Mouse (Mus musculus) intestine, embryonic 15.5 days (tissue): ENCODE results near the gene Tsc22d1. TPM values are rescaled to one million over a fixed set of nuclear protein-coding genes. Genes with fewer than 3 reads are reported as not detected.

Experiments used
- ATAC-seq: fragments of 200-750 bp; cut with Nextera tagmentation; 2 replicates; pipeline ENCODE4 v1.8.0; 2017; ENCODE audit warnings: moderate TSS enrichment, moderate library complexity
- H3K27ac ChIP-seq: fragments of 300-500 bp; sonication (generic); 2 replicates; pipeline ENCODE4 v1.5.1; 2015; ENCODE audit warnings: mild to moderate bottlenecking, inconsistent platforms
- H3K27me3 ChIP-seq: fragments of 300-500 bp; sonication (generic); replicated peaks from 2 replicates; pipeline ENCODE4 v1.6.1; 2015; ENCODE audit warnings: inconsistent platforms
- H3K36me3 ChIP-seq: fragments of 300-500 bp; sonication (generic); 2 replicates; pipeline ENCODE4 v1.6.1; 2015; ENCODE audit warnings: inconsistent platforms
- H3K4me1 ChIP-seq: fragments of 300-500 bp; sonication (generic); replicated peaks from 2 replicates; pipeline ENCODE4 v1.6.1; 2015; ENCODE audit warnings: inconsistent platforms
- H3K4me2 ChIP-seq: fragments of 300-500 bp; sonication (generic); replicated peaks from 2 replicates; pipeline ENCODE4 v1.6.1; 2015; ENCODE audit warnings: mild to moderate bottlenecking, inconsistent platforms
- H3K4me3 ChIP-seq: fragments of 300-500 bp; sonication (generic); replicated peaks from 2 replicates; pipeline ENCODE4 v1.5.1; 2015; ENCODE audit warnings: inconsistent platforms
- H3K9ac ChIP-seq: fragments of 300-500 bp; sonication (generic); 2 replicates; pipeline ENCODE4 v1.6.1; 2015; ENCODE audit warnings: inconsistent platforms
- H3K9me3 ChIP-seq: fragments of 300-500 bp; sonication (generic); 2 replicates; pipeline ENCODE4 v1.6.1; 2016; ENCODE audit warnings: inconsistent platforms
- WGBS: fragments of 180-500 bp; shearing (Covaris S2); methylation state at CpG from one replicate; pipeline ENCODE4 v1.1.7; 2015; 5-methylcytosine and 5-hydroxymethylcytosine counted together
- polyA plus RNA-seq: library from polyadenylated mRNA; unstranded; fragments of >200 nt; fragmentation: Nextera tagmentation; extraction: Ambion mirVana; gene quantifications from 2 replicates; pipeline ENCODE4 v1.2.1, GENCODE M21; 2015

The Tsc22d1 gene
- polyA plus RNA-seq = 386 and 396 TPM in 2 replicates

DNA sequence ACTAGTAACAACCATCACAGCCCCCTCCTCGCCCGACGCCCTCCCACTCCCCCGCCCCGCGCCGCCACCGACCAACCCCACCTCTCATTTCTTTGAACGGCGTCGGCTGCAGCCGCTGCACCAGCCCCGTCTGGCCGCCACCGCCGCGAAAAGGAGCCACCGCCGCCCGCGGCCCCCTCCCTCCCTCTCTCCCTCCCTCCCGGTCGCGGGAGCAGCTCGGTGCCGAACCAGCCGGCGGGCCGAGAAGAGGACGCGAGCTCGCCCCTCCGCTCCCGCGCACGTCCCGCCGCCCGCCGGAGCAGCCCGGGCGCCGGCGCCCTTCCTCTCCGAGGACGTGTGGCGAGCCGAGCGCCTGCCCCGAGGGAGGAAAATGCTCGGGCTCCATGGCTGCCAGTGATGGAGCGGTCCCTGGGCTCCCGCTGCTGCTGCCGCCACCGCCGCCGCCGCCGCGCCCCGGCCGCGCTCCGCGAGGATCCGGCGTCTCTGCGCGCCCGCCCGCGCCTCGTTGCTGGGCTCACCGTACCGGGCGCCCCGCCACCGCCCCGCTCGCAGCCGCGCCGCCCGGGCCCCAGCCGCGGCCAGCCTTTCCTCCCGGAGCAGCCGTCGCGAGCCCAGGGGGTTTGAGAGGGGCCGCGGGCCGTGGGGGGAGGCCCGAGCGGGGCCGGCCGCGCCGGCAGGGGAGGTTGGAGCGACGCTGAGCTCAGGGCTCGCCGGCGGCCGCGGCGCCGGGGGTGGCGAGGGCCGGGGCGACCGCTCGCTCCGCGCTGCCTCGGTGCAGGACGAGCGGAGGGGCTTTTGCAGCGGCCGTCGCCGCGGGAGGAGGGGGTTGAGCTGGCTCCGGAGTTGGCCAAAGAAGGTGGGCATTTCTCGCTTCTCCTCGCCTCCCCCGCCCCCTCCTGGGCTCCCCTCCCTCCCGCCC, at the start of gene Tsc22d1:
Gene Tsc22d1, plus strand, starts transcription at position 100 of the 919 bp plus-strand sequence.
- Histone ChIP-seq H3K36me3 (peaks cover 13% of the 10 kb centered on the region; the same call in 1 of the 2 replicates), H3K9ac (peak within 1 kb of the TSS; percentile 91), H3K4me2 (peak within 1 kb of the TSS; percentile 93), H3K27me3 (no peaks in the 10 kb centered on the region), H3K4me3 (peak within 1 kb of the TSS; percentile 95), H3K4me1 (peaks cover 32% of the 10 kb centered on the region), H3K9me3 (no peaks in the 10 kb centered on the region), H3K27ac (peak within 1 kb of the TSS; percentile 98)
- ATAC-seq = peak; percentile 31
- under 1% methylated on average over 92 of the region's 128 CpGs for WGBS

- H3K36me3 ChIP-seq = no peaks in the 10 kb centered on the region
- no peaks in the 10 kb centered on the region for H3K27me3 ChIP-seq
- no peak overlapping the region for H3K4me3 ChIP-seq
- H3K9ac ChIP-seq = no peak overlapping the region
- H3K4me1 ChIP-seq = no peaks in the 10 kb centered on the region
- no peaks in the 10 kb centered on the region for H3K9me3 ChIP-seq
- no peak overlapping the region for H3K4me2 ChIP-seq
- 94% methylated on average over 6 of the region's 6 CpGs for WGBS
- no peak for ATAC-seq
- no peak overlapping the region for H3K27ac ChIP-seq
These were observed 41.1 kb upstream of the Tsc22d1 start for GRCm38 (mm10) chr14:76373638-76374037.

DNA sequence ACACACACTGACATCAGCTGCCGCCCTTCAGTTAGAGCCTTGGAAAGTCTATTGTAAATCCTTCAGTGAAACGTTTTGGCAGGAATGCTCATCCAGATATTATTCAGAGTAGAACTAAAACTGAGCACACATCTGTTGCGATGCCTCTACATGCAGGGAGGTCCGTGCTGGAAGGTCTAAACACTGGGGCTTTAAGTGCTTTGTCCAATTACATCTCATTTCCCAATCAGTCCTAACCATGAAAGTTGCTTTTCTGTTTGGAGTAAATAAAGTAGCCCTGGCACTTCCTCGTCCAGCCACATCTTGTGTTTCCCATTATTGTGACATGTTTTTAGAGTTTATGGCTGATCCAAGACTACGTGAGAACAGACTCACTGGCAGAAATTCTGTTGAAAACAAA, 40.2 kb upstream of the Tsc22d1 start:
- H3K27ac ChIP-seq = no peak overlapping the region
- ATAC-seq = no peak
- 65% methylated on average over 6 of the region's 6 CpGs for WGBS

DNA sequence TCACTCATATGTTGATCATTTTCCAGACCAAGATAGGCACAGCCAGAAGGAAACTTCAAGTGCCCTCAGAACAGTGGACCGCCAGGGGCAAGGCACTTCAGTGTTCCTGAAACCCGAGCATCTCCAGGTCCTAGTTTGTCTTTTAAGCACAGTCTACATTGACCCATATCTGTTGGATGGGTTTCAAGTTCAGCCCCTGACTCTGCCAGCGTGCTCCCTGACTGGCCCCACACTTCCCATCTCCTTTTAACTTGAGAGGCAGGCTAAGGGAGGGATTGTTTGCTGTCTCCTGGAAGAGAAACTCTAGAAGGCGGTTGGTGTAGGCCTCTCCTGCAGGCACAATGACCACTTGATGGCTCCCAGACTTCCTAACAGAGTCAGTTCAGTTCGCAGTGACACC, 38.2 kb upstream of the Tsc22d1 start:
- Histone ChIP-seq H3K4me2 (no peak overlapping the region), H3K36me3 (no peaks in the 10 kb centered on the region), H3K27ac (no peak overlapping the region), H3K9me3 (no peaks in the 10 kb centered on the region), H3K4me3 (no peak overlapping the region), H3K27me3 (no peaks in the 10 kb centered on the region), H3K4me1 (no peaks in the 10 kb centered on the region), H3K9ac (no peak overlapping the region)
- WGBS = 66% methylated on average over 5 of the region's 5 CpGs
- ATAC-seq = no peak

More for the DNA sequence above, 40.2 kb upstream of the Tsc22d1 start:
- Histone ChIP-seq H3K4me1 (no peaks in the 10 kb centered on the region), H3K36me3 (no peaks in the 10 kb centered on the region), H3K27me3 (no peaks in the 10 kb centered on the region), H3K4me2 (no peak overlapping the region), H3K9me3 (no peaks in the 10 kb centered on the region), H3K9ac (no peak overlapping the region), H3K4me3 (no peak overlapping the region)

DNA sequence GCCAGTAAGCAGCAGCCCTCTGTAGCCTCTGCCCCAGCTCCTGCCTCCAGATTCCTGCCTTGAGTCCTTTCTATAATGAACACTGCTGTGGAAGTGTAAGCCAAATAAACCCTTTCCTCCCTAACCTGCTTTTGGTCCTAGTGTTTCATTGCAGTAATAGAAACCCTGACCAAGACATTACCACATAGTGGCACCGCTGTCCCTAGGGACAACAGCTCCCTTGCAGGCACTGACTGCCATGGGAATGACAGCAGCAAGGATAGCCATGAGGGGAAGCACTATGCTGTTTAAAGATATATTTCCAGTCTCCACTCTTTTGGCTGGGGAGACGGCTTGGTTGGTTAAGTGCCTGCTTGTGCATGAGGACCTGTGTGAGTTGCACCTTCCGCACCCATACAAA, 35.4 kb upstream of the Tsc22d1 start:
- 90% methylated on average over 3 of the region's 3 CpGs for WGBS
- H3K27me3 ChIP-seq = no peaks in the 10 kb centered on the region
- H3K27ac ChIP-seq = no peak overlapping the region
- H3K4me2 ChIP-seq = no peak overlapping the region
- H3K4me3 ChIP-seq = no peak overlapping the region
- H3K9ac ChIP-seq = no peak overlapping the region
- no peak for ATAC-seq
- H3K9me3 ChIP-seq = no peaks in the 10 kb centered on the region
- no peaks in the 10 kb centered on the region for H3K4me1 ChIP-seq
- no peaks in the 10 kb centered on the region for H3K36me3 ChIP-seq

- no peak overlapping the region for H3K27ac ChIP-seq
These were observed 26.7 kb upstream of the Tsc22d1 start for GRCm38 (mm10) chr14:76388025-76388424.

DNA sequence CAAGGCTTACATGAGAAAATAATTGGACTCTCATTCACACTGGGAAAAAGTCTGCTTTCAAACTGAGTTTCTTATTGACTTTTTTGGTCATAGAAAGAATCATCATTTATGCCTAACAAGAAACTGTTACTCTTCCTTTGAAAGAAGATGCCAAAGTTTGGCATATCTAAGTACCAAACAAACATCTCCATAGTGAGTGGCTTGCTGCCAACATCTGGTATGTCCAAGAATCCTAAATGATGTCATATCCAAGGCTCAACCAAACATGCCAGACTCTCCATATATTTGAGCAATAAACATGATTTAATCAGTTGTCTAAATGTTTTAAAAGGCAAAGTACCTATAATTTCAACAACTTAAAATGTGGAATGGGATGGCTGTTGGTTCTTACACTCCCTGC, 16.5 kb upstream of the Tsc22d1 start:
- H3K36me3 ChIP-seq = no peaks in the 10 kb centered on the region
- H3K4me2 ChIP-seq = no peak overlapping the region
- no peaks in the 10 kb centered on the region for H3K9me3 ChIP-seq
- no peak overlapping the region for H3K27ac ChIP-seq
- no peaks in the 10 kb centered on the region for H3K4me1 ChIP-seq
- no peak overlapping the region for H3K4me3 ChIP-seq
- no peak for ATAC-seq
- no peaks in the 10 kb centered on the region for H3K27me3 ChIP-seq
- no peak overlapping the region for H3K9ac ChIP-seq

More at GRCm38 (mm10) chr14:76388025-76388424, 26.7 kb upstream of the Tsc22d1 start:
- 78% methylated on average over 7 of the region's 7 CpGs for WGBS
- H3K4me2 ChIP-seq = no peak overlapping the region
- ATAC-seq = no peak
- H3K9ac ChIP-seq = no peak overlapping the region
- H3K9me3 ChIP-seq = no peaks in the 10 kb centered on the region
- H3K36me3 ChIP-seq = no peaks in the 10 kb centered on the region
- no peaks in the 10 kb centered on the region for H3K27me3 ChIP-seq
- no peaks in the 10 kb centered on the region for H3K4me1 ChIP-seq
- no peak overlapping the region for H3K4me3 ChIP-seq

DNA sequence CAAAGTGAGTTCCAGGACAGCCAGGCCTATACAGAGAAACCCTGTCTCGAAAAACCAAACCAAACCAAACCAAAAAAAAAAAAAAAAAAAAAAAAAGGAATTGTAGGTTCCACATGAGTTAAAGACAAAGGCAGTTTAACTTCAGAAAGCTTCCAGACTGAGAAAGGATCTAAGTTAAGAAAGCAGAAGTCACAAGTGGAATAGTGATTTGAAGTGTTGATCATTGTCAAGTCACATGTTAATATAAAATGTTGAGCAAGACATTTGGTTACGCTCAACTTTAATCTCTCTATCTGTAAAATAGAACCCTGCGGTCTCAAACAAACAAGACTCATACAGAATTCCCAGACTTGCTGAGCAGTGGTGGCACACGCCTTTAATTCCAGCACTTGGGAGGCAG, 12.2 kb upstream of the Tsc22d1 start:
- H3K9me3 ChIP-seq = no peaks in the 10 kb centered on the region
- WGBS = 92% methylated on average over 4 of the region's 4 CpGs
- no peak for ATAC-seq
- no peak overlapping the region for H3K27ac ChIP-seq
- H3K4me3 ChIP-seq = no peak overlapping the region
- no peak overlapping the region for H3K4me2 ChIP-seq
- no peaks in the 10 kb centered on the region for H3K4me1 ChIP-seq
- no peaks in the 10 kb centered on the region for H3K27me3 ChIP-seq
- H3K36me3 ChIP-seq = no peaks in the 10 kb centered on the region
- no peak overlapping the region for H3K9ac ChIP-seq

DNA sequence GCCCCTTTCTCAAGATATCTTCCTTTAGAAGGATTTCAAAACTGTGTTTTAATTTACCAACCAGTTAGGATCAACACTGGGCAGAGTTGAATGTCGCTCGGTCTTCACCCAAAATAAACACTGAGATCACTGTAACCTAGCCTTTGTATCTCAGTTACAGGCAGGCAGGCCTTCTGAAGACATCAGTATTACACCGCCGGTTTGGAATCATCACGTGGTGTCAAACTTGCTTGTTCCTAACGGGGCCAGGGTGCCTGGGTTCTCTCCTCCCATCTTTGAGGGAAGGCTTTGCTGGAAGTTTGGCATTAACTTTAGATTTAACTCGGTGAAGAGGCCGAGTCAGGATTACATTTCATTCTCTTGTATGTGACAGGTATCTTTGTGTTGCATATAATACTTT, 5.7 kb upstream of the Tsc22d1 start:
- no peak overlapping the region for H3K4me2 ChIP-seq
- no peak overlapping the region for H3K9ac ChIP-seq
- ATAC-seq = no peak
- no peaks in the 10 kb centered on the region for H3K27me3 ChIP-seq
- no peak overlapping the region for H3K4me3 ChIP-seq
- 57% methylated on average over 8 of the region's 8 CpGs for WGBS
- no peaks in the 10 kb centered on the region for H3K4me1 ChIP-seq
- H3K9me3 ChIP-seq = no peaks in the 10 kb centered on the region
- no peaks in the 10 kb centered on the region for H3K36me3 ChIP-seq
- no peak overlapping the region for H3K27ac ChIP-seq

- ATAC-seq = no peak
- peak overlapping the region; percentile 93 for H3K4me2 ChIP-seq
- H3K27me3 ChIP-seq = no peaks in the 10 kb centered on the region
- peaks cover 23% of the 10 kb centered on the region for H3K4me1 ChIP-seq
- H3K27ac ChIP-seq = peak overlapping the region; percentile 98
- H3K9me3 ChIP-seq = no peaks in the 10 kb centered on the region
- peaks cover 13% of the 10 kb centered on the region; the same call in 1 of the 2 replicates for H3K36me3 ChIP-seq
- 0% methylated on average over 10 of the region's 10 CpGs for WGBS
- H3K4me3 ChIP-seq = peak overlapping the region; percentile 95
- peak overlapping the region; percentile 91 for H3K9ac ChIP-seq
These were observed 1.0 kb upstream of the Tsc22d1 start for GRCm38 (mm10) chr14:76413773-76414121.

- Histone ChIP-seq H3K27me3 (no peaks in the 10 kb centered on the region), H3K9me3 (no peaks in the 10 kb centered on the region), H3K9ac (peak overlapping the region; percentile 91), H3K4me1 (peaks cover 28% of the 10 kb centered on the region), H3K4me3 (peak overlapping the region; percentile 95), H3K36me3 (peaks cover 13% of the 10 kb centered on the region; the same call in 1 of the 2 replicates), H3K27ac (peak overlapping the region; percentile 98), H3K4me2 (peak overlapping the region; percentile 93)
- peak; percentile 94 for ATAC-seq
- WGBS = under 1% methylated on average over 65 of the region's 81 CpGs
These were observed 469 bp upstream of the Tsc22d1 start for GRCm38 (mm10) chr14:76414122-76414861.

DNA sequence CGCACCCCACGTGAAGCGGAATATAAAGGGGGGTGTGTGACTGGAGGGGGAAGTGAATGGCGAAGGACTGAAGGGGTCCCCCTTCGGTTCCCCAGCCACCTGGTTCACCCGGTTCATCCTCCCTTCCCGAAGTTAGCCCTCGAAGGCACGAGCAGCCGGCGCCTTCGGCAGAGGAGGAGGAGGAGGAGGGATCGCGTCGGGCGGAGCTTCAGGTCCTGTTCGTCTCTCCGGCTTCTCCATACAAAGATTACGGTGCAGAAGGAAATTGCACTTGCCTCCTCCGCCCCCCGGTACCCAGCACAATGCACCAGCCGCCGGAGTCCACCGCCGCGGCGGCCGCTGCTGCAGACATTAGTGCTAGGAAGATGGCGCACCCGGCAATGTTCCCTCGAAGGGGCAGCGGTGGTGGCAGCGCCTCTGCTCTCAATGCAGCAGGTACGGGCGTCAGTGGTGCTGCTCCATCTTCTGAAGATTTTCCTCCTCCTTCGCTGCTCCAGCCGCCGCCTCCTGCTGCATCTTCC, 1.1 kb downstream of the Tsc22d1 start:
- peak; percentile 7 for ATAC-seq
- H3K27ac ChIP-seq = peak overlapping the region; percentile 98
- peaks cover 13% of the 10 kb centered on the region; the same call in 1 of the 2 replicates for H3K36me3 ChIP-seq

More for the DNA sequence above, 1.1 kb downstream of the Tsc22d1 start:
- WGBS = 0% methylated on average over 28 of the region's 38 CpGs
- Histone ChIP-seq H3K9ac (peak overlapping the region; percentile 91), H3K4me3 (peak overlapping the region; percentile 95), H3K4me2 (peak overlapping the region; percentile 93), H3K27me3 (no peaks in the 10 kb centered on the region), H3K4me1 (peaks cover 37% of the 10 kb centered on the region), H3K9me3 (no peaks in the 10 kb centered on the region)
